Mouse (Mus musculus): ENCODE results near the gene Mak. TPM values are rescaled to one million over a fixed set of nuclear protein-coding genes. Genes with fewer than 3 reads are reported as not detected.
A peak's percentile ranks its signal among the peaks of the same experiment; 100 is the strongest.

Mak gene
- polyA plus RNA-seq, 1 experiment from 2014 or later: 0.66 TPM

DNA sequence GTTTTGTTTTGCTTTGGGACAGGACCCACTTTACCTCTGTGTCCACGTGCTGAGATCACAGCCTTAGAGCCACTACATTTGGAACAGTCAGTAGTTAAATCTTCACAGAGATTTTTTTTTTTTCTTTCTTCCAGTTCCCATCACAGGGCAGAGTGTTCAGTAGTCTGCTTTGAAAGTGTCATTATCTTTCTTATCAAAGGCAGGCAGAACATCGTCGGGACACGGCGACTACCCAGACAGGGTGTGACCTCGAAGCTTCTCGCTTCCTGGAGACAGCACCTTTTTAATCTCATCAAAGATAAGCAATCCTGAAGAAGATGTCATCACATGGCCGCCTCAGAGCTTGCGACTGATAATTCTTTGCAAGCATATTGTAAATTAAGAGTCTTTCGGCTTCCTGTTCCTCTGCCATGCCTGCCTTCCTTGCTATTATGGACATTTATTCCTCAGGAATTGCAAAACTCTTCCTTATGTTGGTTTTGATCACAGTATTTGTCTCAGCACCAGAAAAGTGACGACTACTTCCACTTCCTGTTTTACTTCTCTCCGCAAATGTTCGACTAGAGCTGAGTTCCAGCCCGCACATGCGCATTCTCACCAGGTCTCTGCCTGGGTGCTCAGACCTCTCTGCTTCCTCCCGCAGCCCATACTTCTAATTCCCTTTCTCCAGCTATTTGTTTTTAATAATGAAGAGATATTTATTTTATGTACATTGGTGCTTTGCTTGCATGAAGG, 18.0 kb upstream of the Mak start:
- H3K4me1 ChIP-seq: no peaks in the 10 kb centered on the region
- no peaks in the 10 kb centered on the region for H3K27me3 ChIP-seq
- no peaks in the 10 kb centered on the region for H3K36me3 ChIP-seq
- H3K27ac ChIP-seq: no peak overlapping the region
- WGBS: 72% methylated on average over 16 of the region's 16 CpGs
- no peak overlapping the region for H3K4me3 ChIP-seq
- H3K9ac ChIP-seq: no peak overlapping the region
- H3K9me3 ChIP-seq: no peaks in the 10 kb centered on the region
- H3K4me2 ChIP-seq: no peak overlapping the region
- no peak for ATAC-seq (ENCODE audit: insufficient number of reproducible peaks, insufficient read depth, low FRiP score, low TSS enrichment, low read depth)

DNA sequence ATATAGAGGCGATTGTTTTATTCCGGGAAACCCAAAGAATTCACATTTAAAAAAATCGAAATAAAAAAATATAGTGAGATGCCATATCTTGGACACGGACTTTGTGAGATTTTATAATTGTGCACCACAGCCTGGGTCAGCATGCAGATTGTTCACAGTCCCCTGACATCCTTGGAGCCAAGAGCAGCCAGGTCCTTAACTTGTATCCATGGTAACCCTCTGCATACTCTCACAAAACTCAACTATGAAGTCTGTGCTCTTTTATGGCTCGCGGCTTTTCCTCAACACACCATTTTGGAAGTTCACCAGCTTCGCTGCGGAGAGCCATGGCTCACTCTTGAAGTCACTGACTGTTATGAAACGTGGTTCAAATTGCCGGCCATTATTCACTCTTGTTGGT, 14.7 kb upstream of the Mak start:
- no peaks in the 10 kb centered on the region for H3K36me3 ChIP-seq
- no peaks in the 10 kb centered on the region for H3K4me1 ChIP-seq
- WGBS: 87% methylated on average over 10 of the region's 10 CpGs
- no peak overlapping the region for H3K4me3 ChIP-seq
- no peak overlapping the region for H3K9ac ChIP-seq
- no peak for ATAC-seq (ENCODE audit: insufficient number of reproducible peaks, insufficient read depth, low FRiP score, low TSS enrichment, low read depth)
- H3K4me2 ChIP-seq: no peak overlapping the region
- H3K9me3 ChIP-seq: no peaks in the 10 kb centered on the region
- peaks cover 5% of the 10 kb centered on the region; the same call in 1 of the 2 replicates for H3K27me3 ChIP-seq
- no peak overlapping the region for H3K27ac ChIP-seq

DNA sequence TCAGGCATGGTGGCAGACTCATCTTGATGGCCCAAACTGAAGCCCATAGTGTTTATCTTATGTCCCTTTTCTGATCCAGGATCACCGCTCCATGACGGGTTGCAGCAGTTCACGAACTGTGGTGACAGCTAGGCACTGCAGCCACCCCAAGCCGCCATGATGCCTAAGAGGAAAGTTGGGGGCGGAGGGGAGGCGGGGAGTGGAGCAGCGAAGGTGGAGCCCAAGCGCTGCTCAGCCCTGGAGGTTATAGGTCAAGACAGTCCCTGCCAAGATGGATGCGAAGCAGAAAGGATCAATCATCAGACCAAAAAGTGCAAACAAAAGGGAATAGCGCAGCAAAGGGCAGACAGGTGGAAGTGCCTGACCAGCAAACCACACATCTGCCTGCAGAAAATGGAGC, 11.8 kb upstream of the Mak start:
- H3K9me3 ChIP-seq: no peaks in the 10 kb centered on the region
- no peak overlapping the region for H3K4me3 ChIP-seq
- 47% methylated on average over 10 of the region's 10 CpGs for WGBS
- no peaks in the 10 kb centered on the region for H3K4me1 ChIP-seq
- H3K9ac ChIP-seq: no peak overlapping the region
- no peak overlapping the region for H3K4me2 ChIP-seq
- H3K36me3 ChIP-seq: no peaks in the 10 kb centered on the region
- H3K27me3 ChIP-seq: peaks cover 5% of the 10 kb centered on the region; the same call in 1 of the 2 replicates
- no peak overlapping the region for H3K27ac ChIP-seq
- no peak for ATAC-seq (ENCODE audit: insufficient number of reproducible peaks, insufficient read depth, low FRiP score, low TSS enrichment, low read depth)

DNA sequence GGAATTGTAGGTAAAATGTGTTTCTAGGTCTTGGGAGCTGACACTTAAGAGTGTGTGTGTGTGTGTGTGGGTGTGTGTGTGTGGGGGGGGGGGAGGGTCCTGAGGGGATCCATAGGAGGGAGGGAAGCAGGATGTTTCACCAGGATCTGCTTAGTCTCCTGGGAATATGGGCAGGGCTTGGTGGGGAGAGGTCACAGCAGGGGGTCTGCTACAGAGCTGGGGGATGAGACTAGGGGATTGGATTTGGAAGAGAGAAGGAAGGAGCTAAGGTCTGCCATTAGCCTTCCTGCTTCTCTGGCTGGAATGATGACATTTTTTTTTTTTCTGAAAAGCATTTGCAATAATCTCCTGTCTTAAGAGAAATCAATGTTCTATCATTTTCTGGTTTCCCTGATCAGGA, 9.2 kb upstream of the Mak start:
- H3K4me1 ChIP-seq: no peaks in the 10 kb centered on the region
- H3K27me3 ChIP-seq: peaks cover 5% of the 10 kb centered on the region; the same call in 1 of the 2 replicates
- H3K27ac ChIP-seq: no peak overlapping the region
- H3K4me3 ChIP-seq: no peak overlapping the region
- ATAC-seq (ENCODE audit: insufficient number of reproducible peaks, insufficient read depth, low FRiP score, low TSS enrichment, low read depth): no peak
- H3K9ac ChIP-seq: no peak overlapping the region
- H3K9me3 ChIP-seq: no peaks in the 10 kb centered on the region
- H3K36me3 ChIP-seq: no peaks in the 10 kb centered on the region
- H3K4me2 ChIP-seq: no peak overlapping the region

DNA sequence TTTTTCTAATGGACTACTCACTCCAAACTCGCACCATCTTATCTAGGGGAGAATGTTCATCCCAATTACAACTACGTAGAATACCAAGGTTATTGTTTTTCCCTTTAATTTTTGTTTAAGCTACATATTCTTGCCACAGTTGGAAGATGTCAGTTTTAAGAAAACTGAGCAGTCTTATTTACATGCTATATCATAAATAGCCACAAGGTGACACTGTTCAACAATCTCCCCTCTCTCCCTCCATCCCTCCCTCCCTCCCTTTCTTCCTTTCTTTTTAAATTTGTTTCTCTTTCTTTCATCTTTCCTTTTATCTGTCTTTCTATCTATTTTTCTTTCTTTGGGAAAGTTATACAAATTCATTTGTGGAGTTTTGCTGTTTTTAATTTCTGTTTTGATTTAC, 5.6 kb upstream of the Mak start:
- Histone ChIP-seq H3K4me2 (no peak overlapping the region), H3K27me3 (peaks cover 20% of the 10 kb centered on the region), H3K4me1 (no peaks in the 10 kb centered on the region), H3K4me3 (no peak overlapping the region), H3K9ac (no peak overlapping the region), H3K9me3 (no peaks in the 10 kb centered on the region), H3K27ac (no peak overlapping the region), H3K36me3 (no peaks in the 10 kb centered on the region)
- no peak for ATAC-seq (ENCODE audit: insufficient number of reproducible peaks, insufficient read depth, low FRiP score, low TSS enrichment, low read depth)
- WGBS: 13% methylated on average over 2 of the region's 2 CpGs

DNA sequence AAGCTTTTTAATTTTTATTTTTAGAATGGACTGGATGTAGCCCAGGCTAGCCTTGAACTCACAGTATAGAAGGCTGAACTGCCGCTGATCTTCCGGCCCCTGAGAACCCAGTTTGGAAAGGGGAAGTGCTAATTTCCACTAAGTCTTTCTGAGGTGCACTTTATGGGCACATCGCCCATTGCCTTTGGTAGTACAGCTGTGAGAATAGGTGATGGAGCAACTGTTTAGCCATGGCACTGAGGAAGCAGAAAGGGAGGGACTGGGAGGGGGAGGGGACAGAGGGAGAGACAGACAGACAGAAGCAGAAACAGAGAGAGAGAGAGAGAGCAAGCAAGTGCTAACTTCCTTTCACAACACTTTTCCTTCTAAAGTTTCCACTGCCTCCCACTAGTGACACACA, 5.0 kb upstream of the Mak start:
- Histone ChIP-seq H3K27ac (no peak overlapping the region), H3K36me3 (no peaks in the 10 kb centered on the region), H3K9me3 (no peaks in the 10 kb centered on the region), H3K27me3 (peaks cover 20% of the 10 kb centered on the region), H3K4me1 (no peaks in the 10 kb centered on the region), H3K4me3 (no peak overlapping the region), H3K4me2 (no peak overlapping the region), H3K9ac (no peak overlapping the region)
- WGBS: 79% methylated on average over 3 of the region's 3 CpGs
- ATAC-seq (ENCODE audit: insufficient number of reproducible peaks, insufficient read depth, low FRiP score, low TSS enrichment, low read depth): no peak

DNA sequence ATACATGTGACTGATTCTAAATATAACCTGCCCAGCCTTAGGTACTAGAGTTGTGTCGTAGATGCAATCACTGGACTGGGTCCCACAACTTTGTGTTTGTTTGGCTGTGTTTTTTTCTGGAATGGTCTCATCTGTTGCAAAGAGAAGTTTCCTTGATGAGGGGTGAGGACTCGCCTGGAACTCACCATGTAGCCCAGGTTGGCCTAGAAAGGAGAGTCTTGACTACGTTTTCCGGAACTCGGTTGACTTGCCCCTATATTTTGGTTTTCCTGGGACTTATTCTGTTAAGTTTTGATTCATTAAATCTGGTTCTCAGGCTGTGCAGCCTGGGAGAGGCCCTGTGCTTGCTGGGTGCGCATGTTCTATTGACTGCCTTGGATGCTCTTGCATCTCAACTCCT, 1.2 kb upstream of the Mak start:
- H3K27me3 ChIP-seq: peaks cover 40% of the 10 kb centered on the region
- no peak overlapping the region for H3K4me3 ChIP-seq
- ATAC-seq (ENCODE audit: insufficient number of reproducible peaks, insufficient read depth, low FRiP score, low TSS enrichment, low read depth): no peak
- H3K4me1 ChIP-seq: no peaks in the 10 kb centered on the region
- H3K27ac ChIP-seq: no peak overlapping the region
- 89% methylated on average over 6 of the region's 6 CpGs for WGBS
- no peak overlapping the region for H3K4me2 ChIP-seq
- no peaks in the 10 kb centered on the region for H3K36me3 ChIP-seq
- no peaks in the 10 kb centered on the region for H3K9me3 ChIP-seq
- no peak overlapping the region for H3K9ac ChIP-seq

DNA sequence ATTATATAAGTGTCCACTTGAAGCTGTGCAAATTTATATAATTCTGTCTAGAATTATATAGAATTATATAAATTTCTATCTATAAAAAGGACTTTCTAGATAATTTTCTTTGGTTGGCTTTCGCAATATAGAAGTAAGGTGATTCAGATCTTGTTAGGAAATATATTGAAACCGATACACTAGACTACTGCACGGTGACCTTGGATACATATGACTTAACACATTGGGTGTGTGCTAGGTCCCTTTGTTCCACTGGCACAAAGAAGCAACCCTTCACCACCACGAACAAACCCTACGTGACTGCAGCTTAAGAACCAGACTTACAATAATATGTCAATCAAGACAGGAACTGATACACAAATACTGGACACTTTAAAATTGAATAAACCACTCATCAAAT, 353 bp upstream of the Mak start:
- 58% methylated on average over 5 of the region's 5 CpGs for WGBS
- no peaks in the 10 kb centered on the region for H3K36me3 ChIP-seq
- H3K9me3 ChIP-seq: no peaks in the 10 kb centered on the region
- H3K4me1 ChIP-seq: no peaks in the 10 kb centered on the region
- H3K4me2 ChIP-seq: peak overlapping the region; percentile 81
- no peak overlapping the region for H3K9ac ChIP-seq
- H3K27me3 ChIP-seq: peaks cover 40% of the 10 kb centered on the region
- H3K4me3 ChIP-seq: no peak overlapping the region
- ATAC-seq (ENCODE audit: insufficient number of reproducible peaks, insufficient read depth, low FRiP score, low TSS enrichment, low read depth): no peak
- H3K27ac ChIP-seq: no peak overlapping the region

DNA sequence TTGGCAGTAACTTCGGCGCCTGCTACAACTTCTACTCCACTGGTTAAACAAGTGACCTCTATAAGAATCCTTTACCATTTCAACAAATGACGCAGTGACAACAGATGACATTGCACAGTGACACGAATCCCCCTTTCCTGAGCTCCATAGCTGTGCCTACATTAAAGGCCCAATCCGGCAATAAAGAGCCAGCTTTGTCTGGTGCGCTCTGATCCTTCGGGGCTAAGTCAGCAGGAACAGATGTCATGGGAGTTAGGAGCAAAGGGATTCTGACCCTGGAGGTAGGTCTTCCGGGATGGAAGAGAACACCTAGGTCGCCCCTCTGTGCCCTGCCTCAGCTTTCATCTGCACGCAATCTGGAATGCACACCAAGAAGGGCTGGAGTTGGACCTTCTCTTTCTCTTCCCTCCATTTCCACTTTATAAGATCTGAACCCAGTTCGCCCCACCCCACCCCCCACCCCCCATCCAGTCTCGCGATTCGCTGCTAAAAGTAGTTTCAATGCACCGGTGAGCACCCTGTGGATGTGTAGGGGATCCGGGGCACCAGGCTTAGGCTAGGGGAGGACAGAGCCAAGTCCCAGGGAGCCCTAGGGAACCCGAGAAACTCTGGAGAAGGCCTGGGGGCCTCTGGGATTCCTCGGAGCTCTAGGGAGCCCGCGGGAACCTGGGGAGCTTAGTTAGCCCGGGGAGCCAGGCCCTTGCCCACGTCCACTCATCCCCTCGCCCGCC, 651 bp downstream of the Mak start:
- Histone ChIP-seq H3K4me1 (no peaks in the 10 kb centered on the region), H3K4me2 (peak overlapping the region; percentile 81), H3K27ac (no peak overlapping the region), H3K27me3 (peaks cover 40% of the 10 kb centered on the region), H3K9me3 (no peaks in the 10 kb centered on the region), H3K36me3 (no peaks in the 10 kb centered on the region), H3K9ac (peak overlapping the region; percentile 60), H3K4me3 (peak overlapping the region; percentile 56)
- peak; percentile 34; the same call in 1 of the 2 replicates for ATAC-seq (ENCODE audit: insufficient number of reproducible peaks, insufficient read depth, low FRiP score, low TSS enrichment, low read depth)
- WGBS: 5% methylated on average over 24 of the region's 24 CpGs

DNA sequence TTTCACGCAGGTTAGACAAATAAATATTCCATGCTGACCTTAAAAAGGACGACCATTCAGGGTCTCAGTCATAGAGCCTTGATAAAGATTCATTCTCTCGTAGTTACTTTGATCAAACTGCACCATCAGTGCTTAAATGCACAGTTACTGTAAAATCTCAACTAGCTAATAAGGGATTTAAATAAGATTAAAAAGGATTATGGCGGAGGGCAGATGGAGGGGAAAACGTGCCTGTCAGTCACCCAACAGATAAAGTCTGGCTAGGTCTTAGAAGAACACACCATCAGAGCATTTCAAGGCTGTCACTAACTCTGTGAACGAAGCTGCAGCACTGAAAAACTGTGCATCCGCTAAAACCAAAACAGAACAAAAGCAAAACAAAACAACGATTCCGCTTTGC, 1.6 kb downstream of the Mak start:
- Histone ChIP-seq H3K4me2 (0 out of 2 replicates have a peak overlapping the region, but pooled peaks have one; percentile 81), H3K27ac (no peak overlapping the region), H3K36me3 (no peaks in the 10 kb centered on the region), H3K27me3 (peaks cover 40% of the 10 kb centered on the region), H3K4me3 (no peak overlapping the region), H3K9ac (no peak overlapping the region), H3K4me1 (no peaks in the 10 kb centered on the region), H3K9me3 (no peaks in the 10 kb centered on the region)
- ATAC-seq (ENCODE audit: insufficient number of reproducible peaks, insufficient read depth, low FRiP score, low TSS enrichment, low read depth): no peak
- WGBS: 63% methylated on average over 9 of the region's 9 CpGs

DNA sequence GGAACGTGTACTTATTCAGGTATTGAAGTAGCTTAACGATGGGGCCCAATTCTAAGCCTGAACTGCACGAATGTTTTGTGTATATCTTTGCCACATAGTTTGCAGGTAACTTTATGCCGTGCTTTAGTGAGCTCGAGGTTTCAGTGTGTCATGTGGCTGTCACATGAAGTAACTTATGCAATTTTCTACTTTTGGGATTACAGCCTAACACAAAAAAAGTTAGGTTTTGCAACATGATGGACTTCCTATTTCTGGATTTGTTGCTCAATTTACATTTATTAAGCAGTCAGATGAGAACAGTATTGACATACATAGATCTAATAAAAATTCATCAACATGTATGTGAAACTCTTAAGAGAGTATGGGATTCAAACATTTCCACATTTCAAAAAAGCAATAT, 5.7 kb downstream of the Mak start:
- Histone ChIP-seq H3K9ac (no peak overlapping the region), H3K4me3 (no peak overlapping the region), H3K27ac (no peak overlapping the region), H3K27me3 (peaks cover 13% of the 10 kb centered on the region), H3K9me3 (no peaks in the 10 kb centered on the region), H3K4me2 (no peak overlapping the region), H3K36me3 (no peaks in the 10 kb centered on the region), H3K4me1 (no peaks in the 10 kb centered on the region)
- ATAC-seq (ENCODE audit: insufficient number of reproducible peaks, insufficient read depth, low FRiP score, low TSS enrichment, low read depth): no peak
- WGBS: 77% methylated on average over 5 of the region's 5 CpGs

DNA sequence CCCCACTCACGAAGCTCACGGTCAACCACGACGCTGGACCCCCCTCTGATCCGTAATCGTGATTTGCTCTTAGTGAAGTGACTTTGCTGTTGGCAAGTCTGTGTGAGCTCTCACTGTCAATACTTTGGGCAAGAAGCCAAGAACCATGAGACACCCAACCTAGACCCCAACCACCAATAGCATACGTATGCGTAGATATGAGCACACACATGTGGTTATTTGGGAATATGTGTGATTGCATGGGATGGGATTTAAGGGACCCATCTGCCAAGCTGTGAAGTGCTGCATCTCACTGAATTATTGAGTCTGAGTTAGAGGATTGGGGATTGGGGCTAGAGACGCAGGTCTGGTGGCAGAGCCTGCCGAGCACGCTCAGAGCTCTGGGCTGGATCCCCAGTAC, 7.9 kb downstream of the Mak start:
- Histone ChIP-seq H3K4me1 (no peaks in the 10 kb centered on the region), H3K27me3 (no peaks in the 10 kb centered on the region; the same call in 1 of the 2 replicates), H3K9me3 (no peaks in the 10 kb centered on the region), H3K4me2 (no peak overlapping the region), H3K27ac (no peak overlapping the region), H3K9ac (no peak overlapping the region), H3K4me3 (no peak overlapping the region), H3K36me3 (no peaks in the 10 kb centered on the region)
- no peak for ATAC-seq (ENCODE audit: insufficient number of reproducible peaks, insufficient read depth, low FRiP score, low TSS enrichment, low read depth)
- 89% methylated on average over 11 of the region's 11 CpGs for WGBS

Measured in embryonic facial prominence, embryonic 13.5 days (tissue).